Mouse (Mus musculus) limb, embryonic 14.5 days (tissue): Measurements from ENCODE around the gene Syt16. TPM values are rescaled to one million over a fixed set of nuclear protein-coding genes. Genes with fewer than 3 reads are reported as not detected.
A peak's percentile ranks its signal among the peaks of the same experiment; 100 is the strongest.

Experiments
- ATAC-seq: fragments of 200-750 bp; cut with Nextera tagmentation; 2 replicates; pipeline ENCODE4 v1.8.0; 2017; ENCODE audit warnings: low read depth, moderate number of reproducible peaks, moderate TSS enrichment; ENCODE audit not compliant: low FRiP score
- DNase-seq: peaks from one replicate; pipeline ENCODE4 v3.0.0-alpha.2; 2015; ENCODE audit warnings: low spot score
- H3K27ac ChIP-seq: fragments of 300-500 bp; sonication (generic); replicated peaks from 2 replicates; pipeline ENCODE4 v1.5.1; 2014; ENCODE audit warnings: low read depth, mild to moderate bottlenecking, low read length, moderate library complexity, mixed read lengths
- H3K27me3 ChIP-seq: fragments of 300-500 bp; sonication (generic); 2 replicates; pipeline ENCODE4 v1.6.1; 2014; ENCODE audit warnings: low read length, mixed read lengths; ENCODE audit not compliant: control insufficient read depth, insufficient read depth
- H3K36me3 ChIP-seq: fragments of 300-500 bp; sonication (generic); 2 replicates; pipeline ENCODE4 v1.6.1; 2014; ENCODE audit warnings: mild to moderate bottlenecking, low read length, moderate library complexity, mixed read lengths; ENCODE audit not compliant: control insufficient read depth, insufficient read depth
- H3K4me1 ChIP-seq: fragments of 300-500 bp; sonication (generic); 2 replicates; pipeline ENCODE4 v1.6.1; 2014; ENCODE audit warnings: antibody characterized with exemption, low read length, mixed read lengths; ENCODE audit not compliant: control insufficient read depth, insufficient read depth
- H3K4me2 ChIP-seq: fragments of 300-500 bp; sonication (generic); replicated peaks from 2 replicates; pipeline ENCODE4 v1.6.1; 2014; ENCODE audit warnings: low read depth, mild to moderate bottlenecking, low read length, moderate library complexity; ENCODE audit not compliant: severe bottlenecking
- H3K4me3 ChIP-seq: fragments of 300-500 bp; sonication (generic); replicated peaks from 2 replicates; pipeline ENCODE4 v1.5.1; 2014; ENCODE audit warnings: low read length
- H3K9ac ChIP-seq: fragments of 300-500 bp; sonication (generic); 2 replicates; pipeline ENCODE4 v1.6.1; 2014; ENCODE audit warnings: mild to moderate bottlenecking, low read depth, low read length, moderate library complexity; ENCODE audit not compliant: severe bottlenecking
- H3K9me3 ChIP-seq: fragments of 300-500 bp; sonication (generic); 2 replicates; pipeline ENCODE4 v1.6.1; 2016; ENCODE audit warnings: low read length; ENCODE audit not compliant: control insufficient read depth
- POLR2A ChIP-seq: fragments of 200-500 bp; IDR thresholded peaks from 2 replicates; pipeline ENCODE4 v1.8.0; 2012; ENCODE audit warnings: inconsistent platforms, mild to moderate bottlenecking, moderate library complexity, borderline replicate concordance; ENCODE audit not compliant: insufficient read depth, insufficient read length; ENCODE audit errors: extremely low read depth
- WGBS: fragments of 180-500 bp; shearing (Covaris S2); extraction: QIAGEN DNeasy Blood & Tissue Kit; methylation state at CpG from one replicate; pipeline ENCODE4 v1.1.7; 2014; 5-methylcytosine and 5-hydroxymethylcytosine counted together
- polyA plus RNA-seq, 2 experiments: library from polyadenylated mRNA; depleted of rRNA in 1 of 2; stranded (reverse) in 1 of 2; unstranded in 1 of 2; fragments of >200 nt; fragmentation: Nextera tagmentation in 1 of 2; extraction: Ambion mirVana in 1 of 2; gene quantifications; 2 replicates each; pipeline versions ENCODE4 v1.2.1 to v1.2.3; 2012 to 2014

Syt16 gene
- polyA plus RNA-seq, 2 experiments: 2.8 to 4.3 TPM

DNA sequence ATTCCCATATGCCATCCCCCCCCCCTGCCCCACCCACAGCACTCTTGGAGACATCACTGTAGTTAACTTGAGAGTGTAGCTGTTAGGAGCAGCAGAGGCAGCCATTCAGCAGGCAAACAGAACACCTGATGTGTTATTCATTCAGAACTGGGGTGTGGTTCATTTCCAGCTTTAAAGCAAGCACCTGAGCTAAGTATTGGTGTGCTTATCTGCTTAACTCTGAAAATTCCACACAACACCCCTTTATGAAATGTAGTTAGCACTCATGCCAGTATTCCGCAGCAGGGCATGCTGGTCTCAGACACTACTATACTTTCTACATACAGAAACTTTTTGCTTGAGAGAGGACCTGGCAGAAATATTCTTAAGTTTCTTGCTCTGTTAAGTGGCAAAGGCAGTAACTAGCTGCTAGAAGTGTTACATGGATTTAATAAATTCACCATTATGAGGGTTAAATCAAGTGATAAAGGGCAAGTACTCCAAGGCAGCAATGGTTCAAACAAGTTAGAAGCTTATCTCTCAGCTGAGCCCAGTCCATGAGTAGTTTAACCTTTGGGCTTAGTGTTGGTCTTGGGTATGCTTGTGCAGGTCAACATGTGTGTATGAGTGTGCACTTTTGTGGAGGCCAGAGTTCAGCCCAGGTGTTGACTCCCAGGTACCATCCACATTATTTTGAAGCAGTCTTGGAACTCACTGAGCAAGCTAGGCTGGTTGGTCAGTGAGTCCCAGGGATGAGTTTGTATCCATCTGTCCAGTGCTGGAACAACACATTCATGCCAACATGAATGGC, 92.1 kb downstream of the Syt16 start:
- H3K9ac ChIP-seq: no peak overlapping the region
- ATAC-seq: no peak
- no peaks in the 10 kb centered on the region for H3K9me3 ChIP-seq
- DNase-seq: no peak
- no peaks in the 10 kb centered on the region for H3K36me3 ChIP-seq
- H3K4me2 ChIP-seq: no peak overlapping the region
- TF ChIP-seq POLR2A: no peak
- H3K27me3 ChIP-seq: no peaks in the 10 kb centered on the region
- 93% methylated on average over 1 of the region's 1 CpGs for WGBS
- H3K4me1 ChIP-seq: no peaks in the 10 kb centered on the region
- H3K4me3 ChIP-seq: no peak overlapping the region
- no peak overlapping the region for H3K27ac ChIP-seq

DNA sequence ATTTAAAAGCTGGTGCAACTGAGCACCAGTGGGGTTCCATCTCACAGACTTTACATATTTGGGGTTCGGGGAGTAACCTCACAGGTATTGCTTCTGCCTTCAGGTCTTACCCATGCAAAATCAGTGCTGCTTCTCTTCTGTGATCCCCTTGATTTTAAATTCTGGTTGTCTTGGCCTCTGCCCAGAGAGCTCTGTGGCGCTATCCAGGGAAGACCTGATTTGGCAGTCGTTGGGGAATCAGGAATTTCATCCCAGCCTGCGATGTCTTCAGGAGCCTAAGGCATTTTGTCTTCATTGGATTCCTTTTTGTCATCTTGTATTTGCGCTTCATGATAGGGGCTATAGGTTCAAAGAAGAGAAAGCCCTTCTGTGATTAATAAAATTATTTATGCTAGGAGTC, 95.1 kb downstream of the Syt16 start:
- Histone ChIP-seq H3K9ac (no peak overlapping the region), H3K9me3 (no peaks in the 10 kb centered on the region), H3K4me1 (no peaks in the 10 kb centered on the region), H3K4me2 (no peak overlapping the region), H3K27me3 (no peaks in the 10 kb centered on the region), H3K27ac (no peak overlapping the region), H3K36me3 (no peaks in the 10 kb centered on the region), H3K4me3 (no peak overlapping the region)
- ATAC-seq (no peak), DNase-seq (peak; percentile 4)
- TF ChIP-seq POLR2A: no peak
- WGBS: 69% methylated on average over 5 of the region's 5 CpGs

DNA sequence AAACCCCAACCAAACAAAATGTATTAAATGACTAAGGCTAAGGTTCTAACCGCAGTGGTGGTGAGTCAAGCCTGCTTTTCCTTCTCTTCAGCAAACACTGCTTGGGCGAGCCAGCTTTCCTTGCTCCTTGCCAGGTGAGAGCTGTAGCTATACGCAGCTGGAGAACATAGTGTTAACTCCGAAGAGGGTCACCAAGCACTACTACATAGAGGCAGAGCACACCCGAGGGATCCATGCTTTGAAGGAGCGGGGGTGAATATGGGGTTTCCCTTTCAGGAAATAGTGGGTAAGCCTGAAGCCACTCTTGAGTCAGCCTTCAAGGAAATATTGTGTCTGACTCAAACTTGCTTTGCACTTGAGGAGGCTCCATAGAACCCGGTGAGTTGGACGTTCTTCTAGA, 95.6 kb downstream of the Syt16 start:
- Histone ChIP-seq H3K36me3 (no peaks in the 10 kb centered on the region), H3K4me1 (no peaks in the 10 kb centered on the region), H3K27me3 (no peaks in the 10 kb centered on the region), H3K27ac (no peak overlapping the region), H3K4me3 (no peak overlapping the region), H3K9ac (no peak overlapping the region), H3K9me3 (no peaks in the 10 kb centered on the region), H3K4me2 (no peak overlapping the region)
- no peak for TF ChIP-seq POLR2A
- ATAC-seq: no peak
- DNase-seq: no peak
- WGBS: 81% methylated on average over 8 of the region's 8 CpGs

DNA sequence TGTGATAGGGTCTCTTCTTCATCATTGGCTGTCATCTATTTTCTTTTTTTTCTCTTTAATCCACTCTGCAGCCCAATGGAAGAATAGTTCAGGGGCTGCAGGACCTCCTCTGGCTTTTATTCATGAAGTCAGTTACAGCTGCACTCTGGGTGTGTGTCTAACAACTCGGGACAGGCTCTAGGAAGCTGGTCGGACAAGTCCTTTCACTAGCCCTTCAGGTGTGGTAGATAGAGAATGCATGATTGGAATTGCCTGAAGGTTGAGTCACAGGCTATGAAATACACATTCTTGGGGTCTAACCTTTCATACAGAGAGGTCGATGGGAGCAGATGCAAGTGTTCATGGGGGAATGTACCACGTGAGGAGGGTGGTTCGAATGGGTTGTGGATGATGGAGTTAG, 97.2 kb downstream of the Syt16 start:
- Histone ChIP-seq H3K4me3 (no peak overlapping the region), H3K4me1 (0 out of 2 replicates have a peak, but pooled peaks cover 3% of the 10 kb centered on the region), H3K27me3 (no peaks in the 10 kb centered on the region), H3K27ac (no peak overlapping the region), H3K4me2 (no peak overlapping the region), H3K9ac (no peak overlapping the region), H3K36me3 (no peaks in the 10 kb centered on the region), H3K9me3 (no peaks in the 10 kb centered on the region)
- DNase-seq (no peak), ATAC-seq (no peak)
- TF ChIP-seq POLR2A: no peak
- 75% methylated on average over 5 of the region's 5 CpGs for WGBS

DNA sequence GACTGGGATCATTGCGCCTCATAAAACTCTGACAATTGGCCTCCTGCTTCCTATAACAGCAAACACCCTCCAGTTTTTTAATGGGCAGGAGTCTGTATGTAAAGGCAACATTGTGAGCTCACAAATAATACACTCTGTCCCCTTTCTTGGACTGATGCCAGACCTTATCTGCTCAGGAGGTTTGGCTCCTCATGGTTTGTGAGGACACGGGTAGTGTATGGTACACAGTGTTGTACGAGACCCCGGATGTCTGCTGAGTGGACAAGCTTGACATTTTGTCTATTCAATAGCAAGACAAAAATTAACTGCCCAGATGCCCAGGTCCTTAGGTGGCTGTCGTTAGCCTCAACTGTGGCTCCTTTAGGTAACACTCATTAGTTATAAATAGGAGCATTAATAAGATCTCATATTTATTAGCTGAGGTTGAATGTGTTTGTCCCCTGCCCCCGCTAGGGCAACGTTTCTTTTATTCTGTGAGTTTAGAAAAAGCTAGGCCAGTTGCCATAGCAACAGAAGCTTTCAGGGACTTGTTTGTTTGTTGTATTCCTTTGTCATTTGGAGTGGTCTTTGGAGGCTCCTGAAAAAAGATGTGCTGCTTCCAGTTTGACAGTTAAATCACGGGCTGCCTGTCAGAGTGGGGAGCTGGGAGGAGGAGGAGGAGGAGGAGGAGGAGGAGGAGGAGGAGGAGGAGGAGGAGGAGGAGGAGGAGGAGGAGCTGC, 101.3 kb downstream of the Syt16 start:
- WGBS: 61% methylated on average over 8 of the region's 8 CpGs
- 0 out of 2 replicates have a peak, but pooled peaks cover 3% of the 10 kb centered on the region for H3K4me1 ChIP-seq
- no peaks in the 10 kb centered on the region for H3K27me3 ChIP-seq
- H3K36me3 ChIP-seq: no peaks in the 10 kb centered on the region
- H3K9me3 ChIP-seq: no peaks in the 10 kb centered on the region
- no peak overlapping the region for H3K9ac ChIP-seq
- H3K4me2 ChIP-seq: no peak overlapping the region
- no peak overlapping the region for H3K27ac ChIP-seq
- ATAC-seq (no peak), DNase-seq (no peak)
- H3K4me3 ChIP-seq: no peak overlapping the region
- no peak for TF ChIP-seq POLR2A
